Mouse (Mus musculus) liver, embryonic 14 days (tissue): ENCODE results near the gene Nsun4. TPM values are rescaled to one million over a fixed set of nuclear protein-coding genes. Genes with fewer than 3 reads are reported as not detected.

Experiments used
- polyA plus RNA-seq: library from polyadenylated mRNA; depleted of rRNA; stranded (reverse); fragments of >200 nt; gene quantifications from 2 replicates; pipeline ENCODE4 v1.2.3, GENCODE M21; 2012; rRNA removed

Nsun4 gene
- 4.4 and 5.0 TPM in 2 replicates for polyA plus RNA-seq

GRCm38 (mm10) chr4:116053399-116053961, at the start of gene Nsun4:
TSS of gene Nsun4 (minus strand) at chr4:116053876.

GRCm38 (mm10) chr4:116074861-116075620, 21.4 kb upstream of the Nsun4 start, which contains the start of the genes Uqcrh and Lrrc41:
TSS of gene Uqcrh (minus strand) at chr4:116075071.
TSS of gene Lrrc41 (plus strand) at chr4:116075269.

GRCm38 (mm10) chr4:116017902-116018746, 35.6 kb downstream of the Nsun4 start, which contains the start of gene Faah:
TSS of gene Faah (minus strand) at chr4:116017926.

Other genes starting within 250 kb of the Nsun4 start
- 5.1 and 6.2 TPM in 2 replicates for gene Mob3c, start 225.8 kb downstream of the Nsun4 start, polyA plus RNA-seq
- gene Mknk1, start 214.7 kb downstream of the Nsun4 start, polyA plus RNA-seq: 32.7 and 39.0 TPM in 2 replicates
- gene Kncn, start 169.5 kb downstream of the Nsun4 start, polyA plus RNA-seq: 0.01 TPM in 1 of 2 replicates, not detected in the other
- gene 6430628N08Rik, start 163.2 kb downstream of the Nsun4 start, polyA plus RNA-seq: not detected in 2 replicates
- not detected in 2 replicates for gene Dmbx1, start 114.0 kb downstream of the Nsun4 start, polyA plus RNA-seq
- gene Faah, start 36.0 kb downstream of the Nsun4 start, polyA plus RNA-seq: 3.4 and 3.9 TPM in 2 replicates
- 335 and 338 TPM in 2 replicates for gene Uqcrh, start 21.2 kb upstream of the Nsun4 start, polyA plus RNA-seq
- gene Lrrc41, start 21.4 kb upstream of the Nsun4 start, polyA plus RNA-seq: 11.6 and 13.9 TPM in 2 replicates
- 15.2 and 18.7 TPM in 2 replicates for gene Rad54l, start 69.8 kb upstream of the Nsun4 start, polyA plus RNA-seq
- gene Pomgnt1, start 70.0 kb upstream of the Nsun4 start, polyA plus RNA-seq: 8.5 and 9.1 TPM in 2 replicates
- 0.08 TPM in 2 replicates for gene Lurap1, start 97.5 kb upstream of the Nsun4 start, polyA plus RNA-seq
- gene Tspan1, start 113.7 kb upstream of the Nsun4 start, polyA plus RNA-seq: not detected in 2 replicates
- gene 1700042G07Rik, start 119.5 kb upstream of the Nsun4 start, polyA plus RNA-seq: not detected in 2 replicates
- not detected in 2 replicates for gene Gm49337, start 119.5 kb upstream of the Nsun4 start, polyA plus RNA-seq
- gene Pik3r3, start 167.7 kb upstream of the Nsun4 start, polyA plus RNA-seq: 1.1 and 1.2 TPM in 2 replicates